Mouse (Mus musculus) stomach, embryonic 16.5 days (tissue): ENCODE measurements at regions not wholly inside any gene's neighbourhood (a gene's known extent, or its start where the extent isn't known, plus 50 kb on each side); places are given as distances from the start of the nearest gene placed in this dataset.

Experiments
- ATAC-seq: fragments of 200-750 bp; cut with Nextera tagmentation; 2 replicates; pipeline ENCODE4 v1.8.0; 2017; ENCODE audit warnings: moderate number of reproducible peaks, moderate TSS enrichment; ENCODE audit not compliant: insufficient read depth, low FRiP score
- H3K27ac ChIP-seq: fragments of 300-500 bp; sonication (generic); 2 replicates; pipeline ENCODE4 v1.5.1; 2014; ENCODE audit warnings: low read length
- H3K27me3 ChIP-seq: fragments of 300-500 bp; sonication (generic); 2 replicates; pipeline ENCODE4 v1.6.1; 2014; ENCODE audit warnings: low read length, control low read depth, mixed read lengths; ENCODE audit not compliant: control insufficient read depth, insufficient read depth
- H3K36me3 ChIP-seq: fragments of 300-500 bp; sonication (generic); 2 replicates; pipeline ENCODE4 v1.6.1; 2014; ENCODE audit warnings: low read length; ENCODE audit not compliant: control insufficient read depth, insufficient read depth
- H3K4me1 ChIP-seq: fragments of 300-500 bp; sonication (generic); 2 replicates; pipeline ENCODE4 v1.6.1; 2014; ENCODE audit warnings: low read length, control low read depth, mixed read lengths; ENCODE audit not compliant: control insufficient read depth, insufficient read depth
- H3K4me2 ChIP-seq: fragments of 300-500 bp; sonication (generic); 2 replicates; pipeline ENCODE4 v1.6.1; 2014; ENCODE audit warnings: low read depth, low read length, mixed read lengths
- H3K4me3 ChIP-seq: fragments of 300-500 bp; sonication (generic); replicated peaks from 2 replicates; pipeline ENCODE4 v1.5.1; 2014; ENCODE audit warnings: mild to moderate bottlenecking, low read length
- H3K9ac ChIP-seq: fragments of 300-500 bp; sonication (generic); 2 replicates; pipeline ENCODE4 v1.6.1; 2014; ENCODE audit warnings: low read length
- H3K9me3 ChIP-seq: fragments of 300-500 bp; sonication (generic); replicated peaks from 2 replicates; pipeline ENCODE4 v1.6.1; 2016; ENCODE audit warnings: low read length, control low read depth; ENCODE audit not compliant: control insufficient read depth
- WGBS: fragments of 180-500 bp; shearing (Covaris S2); extraction: QIAGEN DNeasy Blood & Tissue Kit; methylation state at CpG from one replicate; pipeline ENCODE4 v1.1.7; 2014; 5-methylcytosine and 5-hydroxymethylcytosine counted together

GRCm38 (mm10) chr12:14088960-14089359 is 62.9 kb downstream of the Fam84a start:
- Histone ChIP-seq H3K27me3 (no peaks in the 10 kb centered on the region), H3K4me3 (no peak overlapping the region), H3K36me3 (no peaks in the 10 kb centered on the region), H3K9ac (no peak overlapping the region), H3K9me3 (no peaks in the 10 kb centered on the region), H3K4me2 (no peak overlapping the region), H3K27ac (no peak overlapping the region), H3K4me1 (no peaks in the 10 kb centered on the region)
- no peak for ATAC-seq
- WGBS, result 60% methylated on average over 2 of the region's 2 CpGs

- no peak overlapping the region for H3K27ac ChIP-seq
Observed at GRCm38 (mm10) chr12:14082771-14083170, 69.1 kb downstream of the Fam84a start.

GRCm38 (mm10) chr12:14079892-14080291 is 72.0 kb downstream of the Fam84a start:
- Histone ChIP-seq H3K9ac (no peak overlapping the region), H3K4me2 (no peak overlapping the region), H3K27ac (no peak overlapping the region), H3K36me3 (no peaks in the 10 kb centered on the region), H3K9me3 (no peaks in the 10 kb centered on the region), H3K27me3 (no peaks in the 10 kb centered on the region), H3K4me3 (no peak overlapping the region), H3K4me1 (no peaks in the 10 kb centered on the region)
- no peak for ATAC-seq
- 71% methylated on average over 1 of the region's 1 CpGs for WGBS

More at GRCm38 (mm10) chr12:14082771-14083170, 69.1 kb downstream of the Fam84a start:
- no peaks in the 10 kb centered on the region for H3K27me3 ChIP-seq
- H3K4me2 ChIP-seq, result no peak overlapping the region
- no peaks in the 10 kb centered on the region for H3K9me3 ChIP-seq
- no peak overlapping the region for H3K4me3 ChIP-seq
- H3K4me1 ChIP-seq, result no peaks in the 10 kb centered on the region
- H3K9ac ChIP-seq, result no peak overlapping the region
- H3K36me3 ChIP-seq, result no peaks in the 10 kb centered on the region
- 79% methylated on average over 3 of the region's 3 CpGs for WGBS
- ATAC-seq, result no peak

- no peaks in the 10 kb centered on the region for H3K9me3 ChIP-seq
- H3K27me3 ChIP-seq, result no peaks in the 10 kb centered on the region
- H3K4me3 ChIP-seq, result no peak overlapping the region
- no peak overlapping the region for H3K9ac ChIP-seq
- WGBS, result 73% methylated on average over 4 of the region's 4 CpGs
- H3K4me2 ChIP-seq, result no peak overlapping the region
- H3K27ac ChIP-seq, result no peak overlapping the region
- H3K4me1 ChIP-seq, result no peaks in the 10 kb centered on the region
- no peak for ATAC-seq
- H3K36me3 ChIP-seq, result no peaks in the 10 kb centered on the region
Observed at GRCm38 (mm10) chr12:14069049-14069448, 82.8 kb downstream of the Fam84a start.

GRCm38 (mm10) chr12:14065401-14065800 is 86.5 kb downstream of the Fam84a start:
- H3K27ac ChIP-seq, result no peak overlapping the region

GRCm38 (mm10) chr12:14063276-14063675 is 88.6 kb downstream of the Fam84a start:
- H3K9ac ChIP-seq, result no peak overlapping the region
- H3K9me3 ChIP-seq, result no peaks in the 10 kb centered on the region
- 74% methylated on average over 4 of the region's 4 CpGs for WGBS
- H3K27ac ChIP-seq, result no peak overlapping the region
- H3K4me1 ChIP-seq, result no peaks in the 10 kb centered on the region
- no peak overlapping the region for H3K4me2 ChIP-seq
- ATAC-seq, result no peak
- H3K4me3 ChIP-seq, result no peak overlapping the region
- no peaks in the 10 kb centered on the region for H3K36me3 ChIP-seq
- no peaks in the 10 kb centered on the region for H3K27me3 ChIP-seq

More at GRCm38 (mm10) chr12:14065401-14065800, 86.5 kb downstream of the Fam84a start:
- Histone ChIP-seq H3K9ac (no peak overlapping the region), H3K9me3 (no peaks in the 10 kb centered on the region), H3K36me3 (no peaks in the 10 kb centered on the region), H3K4me3 (no peak overlapping the region), H3K4me1 (no peaks in the 10 kb centered on the region), H3K4me2 (no peak overlapping the region), H3K27me3 (no peaks in the 10 kb centered on the region)
- ATAC-seq, result peak; percentile 60; the same call in 1 of the 2 replicates
- 51% methylated on average over 3 of the region's 3 CpGs for WGBS

- 55% methylated on average over 4 of the region's 4 CpGs for WGBS
- H3K9me3 ChIP-seq, result no peaks in the 10 kb centered on the region
- H3K27ac ChIP-seq, result no peak overlapping the region
- H3K27me3 ChIP-seq, result no peaks in the 10 kb centered on the region
- H3K36me3 ChIP-seq, result no peaks in the 10 kb centered on the region
- no peak overlapping the region for H3K9ac ChIP-seq
- H3K4me2 ChIP-seq, result no peak overlapping the region
- H3K4me3 ChIP-seq, result no peak overlapping the region
- H3K4me1 ChIP-seq, result no peaks in the 10 kb centered on the region
- no peak for ATAC-seq
Observed at GRCm38 (mm10) chr12:14056116-14056515, 95.7 kb downstream of the Fam84a start.

- Histone ChIP-seq H3K27me3 (no peaks in the 10 kb centered on the region), H3K9ac (no peak overlapping the region), H3K4me2 (no peak overlapping the region), H3K9me3 (no peaks in the 10 kb centered on the region), H3K4me3 (no peak overlapping the region), H3K27ac (no peak overlapping the region), H3K36me3 (no peaks in the 10 kb centered on the region), H3K4me1 (no peaks in the 10 kb centered on the region)
- 74% methylated on average over 1 of the region's 1 CpGs for WGBS
- ATAC-seq, result no peak
Observed at GRCm38 (mm10) chr12:14032363-14032762, 119.5 kb downstream of the Fam84a start.

GRCm38 (mm10) chr12:14015271-14015670 is 136.6 kb downstream of the Fam84a start:
- Histone ChIP-seq H3K27me3 (no peaks in the 10 kb centered on the region), H3K36me3 (no peaks in the 10 kb centered on the region), H3K4me3 (no peak overlapping the region), H3K9me3 (no peaks in the 10 kb centered on the region), H3K27ac (no peak overlapping the region), H3K4me2 (no peak overlapping the region), H3K4me1 (no peaks in the 10 kb centered on the region), H3K9ac (no peak overlapping the region)
- ATAC-seq, result no peak

- Histone ChIP-seq H3K4me3 (no peak overlapping the region), H3K9me3 (no peaks in the 10 kb centered on the region), H3K9ac (no peak overlapping the region), H3K4me2 (no peak overlapping the region), H3K27ac (no peak overlapping the region), H3K4me1 (no peaks in the 10 kb centered on the region), H3K27me3 (no peaks in the 10 kb centered on the region), H3K36me3 (no peaks in the 10 kb centered on the region)
- whole genome bisulfite sequencing, result 54% methylated on average over 1 of the region's 1 CpGs
- no peak for ATAC-seq
Observed at GRCm38 (mm10) chr12:14005991-14006390, 145.9 kb downstream of the Fam84a start.
